Mouse (Mus musculus): ENCODE measurements at regions not wholly inside any gene's neighbourhood (a gene's known extent, or its start where the extent isn't known, plus 50 kb on each side); places are given as distances from the start of the nearest gene placed in this dataset.

DNA sequence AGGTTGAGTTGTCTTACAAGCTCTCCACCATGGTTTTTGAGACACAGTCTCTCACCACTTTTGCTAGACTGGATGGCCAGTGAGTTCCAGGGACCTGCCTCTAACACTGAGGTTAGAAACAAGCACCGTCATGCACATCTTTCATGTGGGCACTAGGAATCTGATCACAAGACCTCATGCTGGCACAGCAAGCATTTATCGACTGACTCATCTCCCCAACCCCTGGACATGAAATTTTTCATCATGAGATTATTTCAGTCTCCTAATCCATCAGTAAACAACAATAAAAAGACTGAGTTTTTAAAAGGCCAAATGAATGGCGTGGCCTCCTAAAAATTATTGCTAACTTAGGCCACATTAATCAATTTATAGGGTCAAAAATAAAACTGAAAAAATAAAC lies 210.0 kb upstream of the Zmiz1 start:
- Histone ChIP-seq H3K4me1 (ENCODE audit: control insufficient read depth, insufficient read depth, insufficient read length, low read length) (peaks cover 3% of the 10 kb centered on the region; the same call in 1 of the 2 replicates), H3K4me3 (ENCODE audit: low read depth, low read length) (no peak overlapping the region), H3K36me3 (ENCODE audit: control insufficient read depth, insufficient read depth, low read length) (no peaks in the 10 kb centered on the region), H3K27ac (ENCODE audit: insufficient read depth, low read depth, low read length) (no peak overlapping the region), H3K27me3 (ENCODE audit: control insufficient read depth, insufficient read depth, low read length) (no peaks in the 10 kb centered on the region)
- no peak for TF ChIP-seq CTCF (IDR thresholded peaks at IDR 0.05; ENCODE audit: extremely low read depth, insufficient read length, insufficient replicate concordance, low read depth, low read length)
- no peak for TF ChIP-seq POLR2A (IDR thresholded peaks at IDR 0.05; ENCODE audit: low read depth, low read length)
- 81% methylated on average over 3 of the region's 3 CpGs for WGBS

GRCm38 (mm10) chr14:25253016-25253850 lies 205.8 kb upstream of the Zmiz1 start:
- no peak overlapping the region for H3K4me3 ChIP-seq (ENCODE audit: low read depth, low read length)
- H3K36me3 ChIP-seq (ENCODE audit: control insufficient read depth, insufficient read depth, low read length): no peaks in the 10 kb centered on the region
- no peaks in the 10 kb centered on the region for H3K27me3 ChIP-seq (ENCODE audit: control insufficient read depth, insufficient read depth, low read length)
- peaks cover 1% of the 10 kb centered on the region; the same call in 1 of the 2 replicates for H3K4me1 ChIP-seq (ENCODE audit: control insufficient read depth, insufficient read depth, insufficient read length, low read length)
- TF ChIP-seq CTCF (IDR thresholded peaks at IDR 0.05; ENCODE audit: extremely low read depth, insufficient read length, insufficient replicate concordance, low read depth, low read length) (no peak), POLR2A (IDR thresholded peaks at IDR 0.05; ENCODE audit: low read depth, low read length) (no peak)
- H3K27ac ChIP-seq (ENCODE audit: insufficient read depth, low read depth, low read length): no peak overlapping the region
- 90% methylated on average over 15 of the region's 15 CpGs for WGBS

DNA sequence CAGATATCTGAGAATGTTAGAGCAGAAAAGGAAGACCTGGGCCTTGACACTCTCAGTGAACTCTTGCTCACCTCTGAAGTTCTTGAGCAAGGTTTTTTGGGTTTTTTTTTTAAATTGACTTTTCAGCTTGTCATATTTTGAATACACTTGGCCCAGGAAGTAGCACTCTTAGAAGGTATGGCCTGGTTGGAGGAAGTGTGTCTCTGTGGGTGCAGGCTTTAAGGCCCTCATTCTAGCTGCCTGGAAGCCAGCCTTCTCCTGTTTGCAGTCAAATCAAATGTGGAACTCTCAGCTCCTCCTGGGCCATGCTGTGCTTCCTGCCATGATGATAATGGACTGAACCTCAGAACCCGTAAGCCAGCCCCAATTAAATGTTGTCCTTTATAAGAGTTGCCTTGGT lies 195.9 kb upstream of the Zmiz1 start:
- no peaks in the 10 kb centered on the region for H3K36me3 ChIP-seq (ENCODE audit: control insufficient read depth, insufficient read depth, low read length)
- TF ChIP-seq POLR2A (IDR thresholded peaks at IDR 0.05; ENCODE audit: low read depth, low read length): no peak
- TF ChIP-seq CTCF (IDR thresholded peaks at IDR 0.05; ENCODE audit: extremely low read depth, insufficient read length, insufficient replicate concordance, low read depth, low read length): no peak
- H3K4me3 ChIP-seq (ENCODE audit: low read depth, low read length): no peak overlapping the region
- peaks cover 2% of the 10 kb centered on the region; the same call in 1 of the 2 replicates for H3K4me1 ChIP-seq (ENCODE audit: control insufficient read depth, insufficient read depth, insufficient read length, low read length)
- WGBS: 94% methylated on average over 1 of the region's 1 CpGs
- H3K27ac ChIP-seq (ENCODE audit: insufficient read depth, low read depth, low read length): no peak overlapping the region
- H3K27me3 ChIP-seq (ENCODE audit: control insufficient read depth, insufficient read depth, low read length): no peaks in the 10 kb centered on the region

DNA sequence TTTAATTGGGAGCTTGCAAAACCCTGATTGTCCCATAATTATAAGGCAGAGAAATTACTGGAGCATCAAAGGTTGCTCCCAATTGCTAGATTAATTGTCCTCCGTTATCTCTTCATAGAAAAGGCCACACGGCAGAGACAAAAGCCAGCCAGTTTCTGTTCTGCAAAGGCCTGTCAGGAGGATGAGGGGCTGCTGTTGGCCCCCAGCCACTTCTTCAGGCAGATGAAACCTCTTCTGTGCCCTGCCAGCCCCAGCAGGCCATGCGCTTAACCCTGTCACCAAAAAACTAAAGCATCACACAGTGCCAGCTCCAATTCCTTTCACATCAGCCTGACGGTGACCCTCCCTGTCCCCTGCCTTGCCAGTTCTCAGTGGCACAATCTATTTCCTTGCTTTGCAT lies 192.1 kb upstream of the Zmiz1 start:
- Histone ChIP-seq H3K27ac (ENCODE audit: insufficient read depth, low read depth, low read length) (no peak overlapping the region), H3K27me3 (ENCODE audit: control insufficient read depth, insufficient read depth, low read length) (no peaks in the 10 kb centered on the region), H3K36me3 (ENCODE audit: control insufficient read depth, insufficient read depth, low read length) (no peaks in the 10 kb centered on the region), H3K4me3 (ENCODE audit: low read depth, low read length) (no peak overlapping the region), H3K4me1 (ENCODE audit: control insufficient read depth, insufficient read depth, insufficient read length, low read length) (no peaks in the 10 kb centered on the region)
- WGBS: 74% methylated on average over 4 of the region's 4 CpGs
- no peak for TF ChIP-seq POLR2A (IDR thresholded peaks at IDR 0.05; ENCODE audit: low read depth, low read length)
- TF ChIP-seq CTCF (IDR thresholded peaks at IDR 0.05; ENCODE audit: extremely low read depth, insufficient read length, insufficient replicate concordance, low read depth, low read length): no peak

GRCm38 (mm10) chr14:25268090-25268631 lies 190.8 kb upstream of the Zmiz1 start:
- 82% methylated on average over 13 of the region's 13 CpGs for whole genome bisulfite sequencing
- no peak overlapping the region for H3K4me3 ChIP-seq (ENCODE audit: low read depth, low read length)
- no peaks in the 10 kb centered on the region for H3K4me1 ChIP-seq (ENCODE audit: control insufficient read depth, insufficient read depth, insufficient read length, low read length)
- H3K36me3 ChIP-seq (ENCODE audit: control insufficient read depth, insufficient read depth, low read length): no peaks in the 10 kb centered on the region
- no peaks in the 10 kb centered on the region for H3K27me3 ChIP-seq (ENCODE audit: control insufficient read depth, insufficient read depth, low read length)
- H3K27ac ChIP-seq (ENCODE audit: insufficient read depth, low read depth, low read length): no peak overlapping the region
- no peak for TF ChIP-seq POLR2A (IDR thresholded peaks at IDR 0.05; ENCODE audit: low read depth, low read length)
- TF ChIP-seq CTCF (IDR thresholded peaks at IDR 0.05; ENCODE audit: extremely low read depth, insufficient read length, insufficient replicate concordance, low read depth, low read length): no peak

GRCm38 (mm10) chr14:25270227-25270876 lies 188.6 kb upstream of the Zmiz1 start:
- Histone ChIP-seq H3K27ac (ENCODE audit: insufficient read depth, low read depth, low read length) (no peak overlapping the region), H3K27me3 (ENCODE audit: control insufficient read depth, insufficient read depth, low read length) (no peaks in the 10 kb centered on the region), H3K36me3 (ENCODE audit: control insufficient read depth, insufficient read depth, low read length) (no peaks in the 10 kb centered on the region), H3K4me3 (ENCODE audit: low read depth, low read length) (no peak overlapping the region), H3K4me1 (ENCODE audit: control insufficient read depth, insufficient read depth, insufficient read length, low read length) (no peaks in the 10 kb centered on the region)
- 45% methylated on average over 11 of the region's 11 CpGs for WGBS
- no peak for TF ChIP-seq POLR2A (IDR thresholded peaks at IDR 0.05; ENCODE audit: low read depth, low read length)
- TF ChIP-seq CTCF (IDR thresholded peaks at IDR 0.05; ENCODE audit: extremely low read depth, insufficient read length, insufficient replicate concordance, low read depth, low read length): no peak

All from small intestine, adult 2 months (tissue).